Mouse (Mus musculus) 416B (cell line): Measurements from ENCODE around the gene Gm28038.
A peak's percentile ranks its signal among the peaks of the same experiment; 100 is the strongest.

Experiments used
- DNase-seq: peaks from one replicate; pipeline ENCODE4 v3.0.0; 2011; ENCODE audit warnings: low read depth

The Gm28038 gene

DNA sequence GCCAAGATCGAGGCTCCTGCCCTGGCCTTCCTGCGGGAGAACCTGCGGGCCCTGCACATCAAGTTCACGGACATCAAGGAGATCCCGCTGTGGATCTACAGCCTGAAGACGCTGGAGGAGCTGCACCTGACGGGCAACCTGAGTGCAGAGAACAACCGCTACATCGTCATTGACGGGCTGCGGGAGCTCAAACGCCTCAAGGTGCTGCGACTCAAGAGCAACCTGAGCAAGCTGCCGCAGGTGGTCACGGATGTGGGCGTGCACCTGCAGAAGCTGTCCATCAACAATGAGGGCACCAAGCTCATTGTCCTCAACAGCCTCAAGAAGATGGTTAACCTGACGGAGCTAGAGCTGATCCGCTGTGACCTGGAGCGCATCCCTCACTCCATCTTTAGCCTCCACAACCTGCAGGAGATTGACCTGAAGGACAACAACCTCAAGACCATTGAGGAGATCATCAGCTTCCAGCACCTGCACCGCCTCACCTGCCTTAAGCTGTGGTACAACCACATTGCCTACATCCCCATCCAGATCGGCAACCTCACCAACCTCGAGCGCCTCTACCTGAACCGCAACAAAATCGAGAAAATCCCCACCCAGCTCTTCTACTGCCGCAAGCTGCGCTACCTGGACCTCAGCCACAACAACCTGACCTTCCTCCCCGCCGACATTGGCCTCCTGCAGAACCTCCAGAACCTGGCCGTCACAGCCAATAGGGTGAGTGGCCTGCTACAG lies 24.1 kb upstream of the Gm28038 start:
- DNase-seq, result no peak

DNA sequence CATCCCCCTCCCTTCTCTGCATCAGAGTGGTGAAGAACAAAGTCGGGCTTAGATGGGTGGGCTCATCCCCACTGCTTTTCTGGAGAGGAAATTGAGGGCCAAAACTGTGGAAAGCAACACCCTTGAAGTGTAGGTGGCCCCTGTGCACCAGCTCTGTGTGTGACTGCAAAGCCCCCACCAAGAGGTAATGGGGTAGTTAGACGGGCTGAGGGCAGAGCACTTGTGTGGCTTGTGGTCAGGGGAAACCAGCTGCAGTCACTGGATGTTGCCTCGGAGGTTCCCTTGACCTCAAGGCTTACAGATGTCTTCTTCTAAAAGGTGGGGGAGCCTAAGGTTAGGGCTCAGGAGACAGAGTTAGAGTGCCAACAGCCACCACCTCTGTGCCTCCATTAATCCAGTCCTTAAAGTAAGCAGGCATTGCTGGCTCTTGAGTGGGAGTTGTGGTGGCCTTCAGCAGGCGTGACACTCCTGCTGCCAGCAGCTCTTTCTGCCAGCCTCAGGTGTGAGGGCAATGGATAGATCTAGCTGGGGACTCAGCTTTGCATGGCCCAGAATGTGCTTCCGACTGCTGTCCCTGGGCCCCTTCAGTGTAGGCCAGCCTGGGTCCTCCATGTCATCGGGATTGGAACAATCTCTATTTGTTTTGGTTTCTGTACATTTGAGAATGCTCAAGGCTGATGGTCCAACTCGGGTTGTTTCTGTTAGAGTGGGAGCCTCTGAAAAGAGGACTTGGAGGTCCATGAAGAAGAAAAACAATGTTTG lies 23.0 kb upstream of the Gm28038 start:
- DNase-seq, result peak; percentile 77

DNA sequence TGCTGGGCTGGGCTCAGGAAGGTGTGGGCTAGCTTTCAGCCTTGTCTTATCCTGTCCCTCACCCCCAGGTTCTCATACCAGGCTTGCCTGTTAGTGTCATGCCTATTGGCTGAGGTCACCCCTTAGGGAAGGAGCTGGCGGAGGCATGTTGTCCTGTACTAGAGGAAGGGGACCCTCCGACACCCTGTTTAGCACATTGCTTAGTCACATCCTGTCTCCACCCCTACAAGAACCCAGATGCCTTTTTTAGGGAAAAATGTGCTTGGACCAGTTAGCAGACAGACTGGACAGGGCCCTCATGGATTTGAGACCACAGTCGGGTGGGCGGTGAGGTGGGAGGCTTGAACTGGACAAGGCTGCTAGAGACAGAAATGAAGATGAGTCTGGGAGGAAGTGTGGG lies 22.2 kb upstream of the Gm28038 start:
- peak; percentile 62 for DNase-seq

DNA sequence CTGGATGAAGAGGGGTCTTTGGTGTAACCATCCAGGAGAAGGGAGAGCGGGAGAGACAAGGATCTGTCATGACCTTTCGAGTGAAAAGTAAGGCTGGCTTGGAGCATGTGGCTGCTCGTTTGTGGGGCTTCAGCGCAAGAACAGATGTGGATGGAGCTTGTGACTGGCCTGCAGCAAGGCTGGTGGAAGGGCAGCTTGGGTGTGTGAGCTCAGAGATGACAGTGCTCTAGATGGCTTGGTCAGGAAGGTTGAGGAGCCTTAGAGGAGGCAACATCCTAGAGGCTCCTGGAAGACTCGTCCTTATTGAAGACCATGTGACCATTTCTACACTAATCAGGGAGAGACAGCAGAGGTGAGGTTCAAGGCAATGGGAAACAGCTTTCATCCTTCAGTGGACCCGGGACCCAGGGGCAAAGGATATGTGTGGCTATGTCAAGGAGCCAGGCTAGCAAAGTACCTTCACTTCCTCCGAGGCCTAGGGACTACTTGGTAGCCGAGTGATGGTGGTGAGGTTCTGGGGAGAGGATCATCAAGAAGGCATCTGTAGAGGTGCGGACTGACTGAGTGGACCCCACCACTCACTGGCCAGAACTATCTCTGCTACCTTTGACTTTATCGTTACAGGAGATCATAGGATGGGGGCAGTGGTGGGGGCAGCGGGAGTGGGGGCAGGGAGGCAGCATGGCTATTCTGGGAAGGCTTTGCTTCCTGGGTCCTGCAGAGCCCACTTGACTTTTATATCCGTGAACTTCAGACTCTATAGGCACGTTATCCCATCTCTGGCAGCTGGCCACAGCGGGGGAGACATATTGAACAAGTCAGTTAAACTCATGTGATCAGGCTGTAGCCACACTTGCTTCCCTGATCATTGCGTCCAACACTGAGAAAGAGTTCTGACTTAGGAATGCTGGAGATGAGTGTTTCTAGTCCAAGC lies 21.4 kb upstream of the Gm28038 start:
- DNase-seq, result no peak

DNA sequence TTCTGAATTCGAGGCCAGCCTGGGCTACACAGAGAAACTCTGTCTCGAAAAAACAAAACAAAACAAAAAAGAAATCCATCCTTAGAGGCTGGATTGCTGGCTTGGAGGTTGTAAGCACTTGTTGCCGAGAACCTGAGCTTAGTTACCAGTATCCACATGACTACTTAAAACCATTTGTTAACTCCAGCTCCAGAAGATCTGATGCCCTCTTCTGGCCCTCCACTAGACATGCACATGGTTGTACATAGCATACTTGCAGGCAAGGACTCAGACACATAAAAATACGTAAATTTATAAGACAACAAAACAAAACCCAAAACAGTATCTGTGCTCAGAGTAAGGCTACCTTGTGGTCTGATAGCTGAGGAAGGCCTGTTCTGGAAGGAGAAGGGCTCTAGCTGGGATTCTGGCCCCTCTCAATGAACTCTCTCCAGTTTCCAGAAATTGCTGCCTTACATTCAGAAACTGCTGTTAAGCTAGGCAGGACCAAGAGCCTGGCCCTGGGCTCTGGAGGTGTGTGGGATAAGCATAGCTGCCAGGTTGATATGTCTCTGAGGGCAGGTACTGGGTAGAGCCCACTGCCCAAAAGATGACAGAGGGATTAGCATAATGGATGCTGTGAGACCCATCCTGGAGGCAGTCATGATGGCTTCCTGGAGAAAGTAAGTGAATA lies 19.6 kb upstream of the Gm28038 start:
- peak; percentile 59 for DNase-seq

DNA sequence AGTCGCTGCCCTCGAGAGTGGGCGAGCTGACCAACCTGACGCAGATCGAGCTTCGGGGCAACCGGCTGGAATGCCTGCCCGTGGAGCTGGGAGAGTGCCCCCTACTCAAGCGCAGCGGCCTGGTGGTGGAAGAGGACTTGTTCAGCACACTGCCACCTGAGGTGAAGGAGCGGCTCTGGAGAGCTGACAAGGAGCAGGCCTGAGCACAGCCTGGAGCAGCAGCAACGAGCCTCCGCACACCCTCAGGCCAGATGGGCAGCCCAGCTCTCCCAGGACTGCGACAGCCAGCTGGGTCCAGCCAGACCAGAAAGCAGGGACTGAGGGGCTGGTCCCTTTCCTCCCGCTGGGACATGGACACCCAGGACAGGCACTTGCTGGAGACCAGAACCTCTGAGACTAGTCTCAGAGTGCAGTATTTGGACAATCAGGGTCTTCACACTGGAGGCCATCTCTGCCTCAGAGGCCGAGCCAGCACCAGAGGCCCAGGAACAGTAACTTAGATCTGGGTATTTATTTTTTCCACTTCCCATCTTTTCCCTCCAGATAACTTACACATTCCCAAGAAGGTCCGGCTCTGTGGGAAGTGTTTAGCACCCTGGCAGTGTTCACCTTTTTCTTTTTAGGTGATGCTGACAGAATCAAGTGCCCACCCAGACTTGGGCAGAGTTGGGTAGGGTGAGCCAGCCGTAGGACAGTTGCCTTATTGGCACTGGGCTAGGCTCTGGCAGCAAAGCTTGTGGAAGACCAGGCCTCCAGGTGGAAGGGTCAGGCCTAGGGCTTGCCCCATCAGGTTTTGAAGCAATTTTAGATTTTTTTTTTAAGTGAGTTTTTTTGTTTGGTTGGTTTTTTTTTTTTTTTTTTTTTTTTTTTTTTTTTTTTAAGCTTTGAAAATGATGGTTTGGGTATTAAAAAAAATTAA lies 18.7 kb upstream of the Gm28038 start:
- no peak for DNase-seq

DNA sequence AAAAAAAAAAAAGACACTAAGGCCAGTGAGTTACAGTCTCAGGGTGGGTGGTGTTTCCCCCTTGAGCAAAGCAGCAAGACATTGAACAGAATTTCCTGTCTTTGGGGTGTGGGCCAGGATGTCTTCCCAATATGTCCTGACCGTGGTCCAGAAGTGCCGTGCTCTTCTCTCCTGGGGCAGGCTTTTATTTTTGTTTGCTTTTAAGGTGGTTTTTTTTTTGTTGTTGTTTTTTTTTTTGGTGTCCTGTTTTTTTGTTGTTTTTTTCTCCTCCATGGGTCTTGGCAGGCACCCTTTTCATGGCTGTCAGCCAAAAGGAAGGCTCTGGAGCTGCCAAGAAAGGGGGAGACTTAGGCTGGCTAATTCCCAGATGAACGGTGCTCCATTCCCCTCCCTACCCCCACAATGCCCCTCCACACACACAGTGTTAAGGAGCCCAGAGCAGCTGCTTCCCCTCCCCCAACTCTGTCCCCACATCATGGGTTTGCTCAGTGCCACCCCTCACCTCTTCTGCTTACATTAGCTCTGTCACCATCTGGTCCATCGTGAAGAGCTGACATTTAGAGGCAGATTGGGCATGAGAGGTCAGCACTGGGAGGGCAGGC lies 17.9 kb upstream of the Gm28038 start:
- DNase-seq, result no peak

DNA sequence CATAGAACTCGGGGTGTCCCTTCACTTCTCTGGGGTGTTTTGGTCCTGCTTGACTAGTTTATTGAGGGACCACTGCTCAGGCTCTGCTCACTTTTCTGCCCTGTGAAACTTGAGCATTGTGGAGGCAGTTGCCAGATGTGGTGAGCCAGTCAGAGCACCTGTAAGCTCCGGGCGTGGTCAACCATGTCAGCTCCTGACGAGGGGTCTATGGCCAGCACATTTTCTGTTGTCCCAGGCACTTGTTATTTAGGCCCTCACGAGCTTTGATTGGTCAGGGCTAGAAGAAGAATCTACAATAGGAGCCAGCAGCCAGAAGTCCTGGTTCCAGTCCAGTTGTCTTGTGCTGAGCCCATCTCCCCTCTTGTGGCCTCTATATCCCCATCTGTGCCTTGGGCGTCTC lies 17.0 kb upstream of the Gm28038 start:
- no peak for DNase-seq

DNA sequence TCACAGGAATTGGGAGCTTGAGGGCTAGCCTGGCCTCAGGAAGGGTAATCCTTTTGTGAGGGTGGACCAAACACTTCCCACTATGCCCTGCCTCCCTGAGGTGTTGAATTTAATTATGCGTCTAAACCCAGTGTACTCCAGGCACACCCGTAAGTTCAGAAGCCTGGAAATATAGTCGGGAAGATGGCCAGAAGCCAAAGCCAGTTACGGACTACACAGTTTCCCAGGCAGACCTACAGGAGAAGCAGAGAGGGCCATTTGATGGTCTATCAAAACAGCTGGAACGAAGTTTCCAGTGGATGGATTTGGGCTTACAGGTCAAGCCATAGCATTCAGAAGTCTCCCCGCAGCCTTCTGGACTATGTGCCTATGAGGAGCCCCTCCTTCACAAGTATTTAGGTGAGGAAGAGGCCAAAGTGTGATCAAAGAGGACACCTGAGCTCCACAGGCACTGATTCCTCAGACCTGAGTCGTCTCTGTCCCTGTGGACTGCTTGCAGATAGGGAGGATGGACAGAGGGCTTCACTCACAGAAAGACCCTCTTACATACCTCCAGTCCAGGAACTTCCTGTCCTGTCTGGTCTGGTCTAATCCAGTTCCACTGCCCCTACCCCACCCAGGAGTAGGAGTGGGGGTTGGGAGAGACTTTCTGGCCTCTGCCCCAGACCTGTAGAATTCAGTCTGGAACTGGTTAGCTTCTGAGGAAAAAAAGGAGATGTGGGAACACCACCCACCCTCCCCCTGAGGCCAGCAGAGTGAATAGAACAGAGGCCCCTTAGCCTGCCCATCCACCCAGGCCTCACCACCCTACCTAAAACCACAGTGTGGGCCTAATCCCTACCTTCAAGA lies 15.9 kb upstream of the Gm28038 start:
- DNase-seq, result no peak

DNA sequence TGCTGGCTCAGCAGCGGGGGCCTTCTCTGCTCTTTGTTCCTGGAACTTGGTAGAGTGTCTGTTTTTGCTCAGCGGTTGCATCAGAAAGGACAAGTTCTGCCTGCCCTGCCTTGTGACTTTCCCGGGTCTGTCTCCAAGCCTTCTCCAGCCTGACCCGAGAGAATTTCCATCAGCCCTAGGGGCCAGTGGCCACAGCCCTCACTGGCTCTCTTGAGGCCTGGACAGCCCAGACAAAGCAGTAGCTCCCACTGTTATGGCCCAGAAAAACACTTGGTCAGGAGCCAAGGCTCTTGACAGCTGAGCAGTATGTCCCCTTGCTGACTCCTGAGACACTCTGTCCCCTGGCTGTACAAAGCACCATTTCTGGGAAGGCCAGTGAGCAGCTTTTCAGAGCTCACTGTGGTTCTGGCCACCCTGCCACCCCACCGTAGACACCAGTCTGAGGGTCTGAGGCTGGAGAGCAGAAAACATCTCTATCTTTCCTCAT lies 15.0 kb upstream of the Gm28038 start, which contains the start of gene Phyhd1:
Gene Phyhd1, plus strand, starts transcription at position 437 of the 487 bp plus-strand sequence.
- DNase-seq, result no peak

DNA sequence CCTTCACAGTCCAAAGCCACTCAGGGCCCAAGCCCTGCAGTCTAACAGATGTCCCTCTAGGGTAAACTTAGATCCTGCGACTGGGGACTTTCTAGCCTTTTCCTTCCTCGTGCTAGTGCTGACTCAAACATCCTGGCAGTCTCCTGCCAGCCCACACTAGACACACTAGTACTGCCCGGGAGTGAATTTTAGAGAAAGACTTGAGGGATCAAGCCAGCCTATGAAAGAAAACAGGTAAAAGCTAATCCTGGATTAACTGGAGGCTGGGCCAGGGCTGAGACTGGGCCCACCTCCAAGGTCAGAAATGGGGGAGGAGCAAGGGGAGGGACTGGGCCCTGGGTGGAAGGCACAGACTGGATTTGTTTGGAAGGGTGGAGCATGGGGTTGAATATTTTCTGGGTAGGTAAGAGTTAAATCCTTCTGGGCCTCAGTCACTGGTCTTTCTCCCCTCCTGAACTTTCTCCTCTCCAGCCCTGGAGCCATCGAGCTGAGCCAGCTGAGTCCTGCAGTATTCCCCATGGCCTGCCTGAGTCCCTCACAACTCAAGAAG lies 14.4 kb upstream of the Gm28038 start:
- peak; percentile 57 for DNase-seq

DNA sequence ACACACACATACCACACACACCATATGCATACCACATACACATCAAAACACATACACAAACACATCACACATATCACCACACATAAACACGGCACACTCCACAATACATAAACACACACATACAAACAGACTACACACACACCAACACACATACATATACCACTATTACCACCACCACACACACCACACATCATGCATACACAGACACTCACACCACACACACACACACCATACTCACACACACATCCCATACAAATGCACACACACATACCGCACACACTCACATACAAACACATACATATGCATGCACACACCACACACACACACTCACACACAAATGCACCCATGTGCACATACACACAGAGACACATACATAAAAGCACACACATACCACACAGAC lies 13.4 kb upstream of the Gm28038 start:
- DNase-seq, result no peak

DNA sequence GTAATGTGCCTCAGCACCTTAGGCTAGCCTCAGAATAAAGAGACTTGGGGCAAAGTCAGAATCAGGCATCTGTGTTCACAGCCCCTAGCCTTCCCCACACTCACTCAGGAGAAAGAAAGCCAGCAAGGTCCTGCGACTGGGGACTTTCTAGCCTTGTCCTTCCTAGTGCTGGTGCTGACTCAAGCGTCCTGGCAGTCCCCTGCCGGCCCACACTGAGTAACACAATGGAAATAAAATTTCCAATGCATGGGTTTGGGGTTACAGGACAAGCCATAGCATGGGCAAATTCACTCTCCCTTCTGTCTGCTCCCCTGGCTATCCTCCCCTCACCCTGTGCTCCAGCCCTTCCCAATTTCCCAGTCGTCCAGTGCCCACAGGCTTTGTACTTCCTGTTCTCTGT lies 12.5 kb upstream of the Gm28038 start:
- no peak for DNase-seq

DNA sequence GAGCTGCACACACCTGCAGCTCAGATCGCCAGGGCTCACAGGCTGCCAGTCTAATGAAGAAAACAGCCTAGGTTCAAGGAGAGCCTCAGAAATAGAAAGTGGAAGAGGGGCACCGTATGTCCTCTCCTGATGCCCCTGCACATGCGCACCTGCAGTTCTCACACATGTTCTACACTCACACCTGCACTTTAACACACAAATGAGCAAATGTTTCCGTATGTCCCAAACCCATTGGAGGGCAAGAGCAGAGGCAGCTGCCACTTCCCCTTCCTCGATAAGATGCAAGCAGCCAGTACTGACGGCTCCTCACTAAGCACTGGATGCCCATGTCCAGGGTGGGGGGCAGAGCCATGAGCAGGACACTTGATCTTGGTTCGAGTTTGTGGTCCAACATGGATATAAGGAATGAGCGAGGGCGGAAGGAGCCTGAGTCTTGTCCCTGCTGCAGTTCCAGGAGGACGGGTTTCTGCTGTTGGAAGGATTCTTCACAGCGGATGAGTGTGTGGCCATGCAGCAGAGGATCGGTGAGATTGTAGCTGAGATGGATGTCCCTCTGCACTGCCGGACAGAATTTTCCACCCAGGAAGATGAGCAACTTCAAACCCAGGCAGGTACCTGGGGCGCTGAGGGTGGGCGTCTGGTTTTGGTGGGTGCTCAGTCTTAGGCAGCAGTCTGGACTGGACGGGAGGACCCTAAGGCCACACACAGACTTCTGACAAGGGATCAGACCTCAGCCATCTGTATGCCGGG lies 11.4 kb upstream of the Gm28038 start:
- no peak for DNase-seq

DNA sequence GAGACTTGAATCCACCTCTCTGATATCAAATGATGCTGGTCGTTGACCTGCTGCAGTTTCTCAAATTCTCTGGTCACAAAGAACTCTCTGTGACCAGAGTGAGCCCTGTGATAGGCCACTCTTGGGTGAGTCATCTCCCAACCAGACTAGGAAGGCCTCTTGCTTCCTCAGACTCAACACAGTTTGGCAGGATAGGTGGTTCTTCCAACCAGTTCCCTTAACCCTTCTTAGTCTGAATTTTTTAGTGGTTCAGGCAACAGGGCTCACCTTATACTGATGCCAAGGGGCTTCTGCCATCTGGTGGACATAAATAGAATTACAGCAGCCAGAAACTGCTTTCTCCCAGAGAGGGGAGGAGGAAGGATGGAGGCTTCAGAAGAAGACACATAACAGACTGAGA lies 10.7 kb upstream of the Gm28038 start:
- DNase-seq, result peak; percentile 99

DNA sequence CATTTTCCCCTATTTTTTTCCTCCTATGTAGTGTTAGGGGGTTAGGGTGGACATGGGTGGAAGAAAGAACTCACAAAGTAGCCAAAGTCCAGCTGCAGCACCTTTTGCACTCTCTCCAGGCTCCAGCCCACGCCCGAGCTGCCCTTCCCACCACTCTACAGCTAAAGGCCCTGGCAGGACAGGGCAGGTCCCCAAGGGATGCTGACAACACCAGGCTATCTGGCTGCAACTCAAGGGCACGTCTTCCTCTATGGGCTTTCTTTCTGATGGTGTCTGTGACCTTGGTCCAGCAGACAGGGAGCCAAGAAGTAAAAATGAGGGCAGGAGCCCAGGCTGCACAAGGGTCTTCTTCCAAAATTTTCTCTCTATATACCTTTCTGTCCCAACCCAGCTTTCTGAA lies 808 bp downstream of the Gm28038 start:
- no peak for DNase-seq

DNA sequence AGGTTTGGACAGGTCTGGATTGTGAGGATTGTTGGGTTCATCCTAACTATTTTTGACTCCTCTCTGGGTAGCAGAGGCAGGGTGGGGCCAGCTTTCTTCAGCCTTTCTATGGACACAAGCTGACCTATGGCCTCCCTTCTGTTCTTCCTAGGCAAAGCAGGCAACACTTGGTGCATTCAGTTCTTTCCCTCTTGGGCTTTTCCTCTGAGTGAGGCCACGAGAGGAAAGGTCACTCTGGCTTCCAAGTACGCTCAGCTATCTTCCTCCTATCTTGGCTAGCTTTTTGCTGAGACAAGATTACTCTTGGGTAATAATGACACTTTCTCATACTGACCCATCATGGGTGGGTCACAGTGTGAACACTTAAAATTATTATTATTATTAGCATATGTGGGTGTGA lies 2.4 kb downstream of the Gm28038 start:
- no peak for DNase-seq

DNA sequence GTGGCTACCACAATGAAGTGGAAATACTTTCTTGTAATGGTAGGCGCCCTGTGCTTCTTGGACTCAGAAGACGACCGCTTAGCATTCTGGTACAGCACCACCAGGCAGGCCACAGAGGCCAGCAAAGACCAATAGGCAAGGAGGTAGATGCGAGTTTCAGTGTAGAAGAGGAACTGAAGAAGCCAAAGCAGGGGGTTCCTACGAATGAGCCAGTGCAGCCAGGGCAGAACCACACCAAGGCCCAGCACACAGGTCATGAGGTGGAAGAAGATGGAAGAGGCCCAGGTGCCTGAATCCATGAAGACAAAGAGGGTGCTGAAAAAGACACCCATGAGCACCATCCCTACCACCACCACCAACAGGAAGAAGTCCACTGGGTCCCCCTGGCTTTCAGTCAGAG lies 4.2 kb downstream of the Gm28038 start:
- no peak for DNase-seq
